Mouse (Mus musculus): ENCODE data around the gene Sh3bgrl3.

GRCm38 (mm10) chr4:134084999-134085398, 43.6 kb downstream of the Sh3bgrl3 start:
- TF ChIP-seq CTCF (IDR thresholded peaks at IDR 0.05; ENCODE audit: borderline replicate concordance, insufficient read depth, low read length): no peak
- TF ChIP-seq POLR2A (IDR thresholded peaks at IDR 0.05; ENCODE audit: low read depth, low read length): no peak
